ENCODE assay signal across 12 mouse cellular contexts in genomic region chr5:81776746-81777145, GRCm38 (mm10).
"Had no signal": no experiment of that assay in that cellular context is flagged by ENCODE, and none has a peak within 500 bp of the region (broad histone marks: within the 10 kb centered on the region; RNA-seq: fewer than 3 reads in every experiment).

No protein-coding gene starts in this region.

- H3K4me2 ChIP-seq: limb, embryonic 13.5 days had no signal

- H3K36me3 ChIP-seq: limb, embryonic 13.5 days had no signal

- DNase-seq: kidney, adult 18-20 months; kidney, postnatal 10 days; kidney, postnatal 4 days; left cerebral cortex, postnatal 4 days; lung, adult 18-20 months; midbrain, embryonic 14.5 days; right cerebral cortex, postnatal 4 days; spleen, adult 18-20 months; thymus, adult 2 months; thymus, postnatal 25 days had no signal

- H3K27me3 ChIP-seq: limb, embryonic 13.5 days had no signal

- H3K27ac ChIP-seq: limb, embryonic 13.5 days; liver, embryonic 14.5 days had no signal

- H3K9ac ChIP-seq: limb, embryonic 13.5 days; liver, embryonic 14.5 days had no signal

- H3K4me3 ChIP-seq: limb, embryonic 13.5 days had no signal

- H3K9me3 ChIP-seq: limb, embryonic 13.5 days had no signal

- H3K4me1 ChIP-seq: limb, embryonic 13.5 days had no signal
